Mouse (Mus musculus): ENCODE measurements around the gene Cmss1.

GRCm38 (mm10) chr16:57469301-57469700 lies 137.4 kb downstream of the Cmss1 start:
- TF ChIP-seq POLR2A (IDR thresholded peaks at IDR 0.05; ENCODE audit: borderline replicate concordance, extremely low read depth, insufficient read depth, insufficient read length, poor library complexity, severe bottlenecking) (no peak), CTCF (IDR thresholded peaks at IDR 0.05; ENCODE audit: borderline replicate concordance, extremely low read depth, insufficient read depth, insufficient read length) (no peak)
